Mouse (Mus musculus) small intestine, adult 2 months (tissue): ENCODE measurements around the gene Pank4. TPM values are rescaled to one million over a fixed set of nuclear protein-coding genes. Genes with fewer than 3 reads are reported as not detected.

ENCODE experiments used
- H3K27ac ChIP-seq: fragments of 200-500 bp; 2 replicates; pipeline ENCODE4 v1.5.1; 2012; ENCODE audit warnings: low read depth, low read length, control low read depth, inconsistent platforms; ENCODE audit not compliant: insufficient read depth
- H3K27me3 ChIP-seq: fragments of 200-500 bp; 2 replicates; pipeline ENCODE4 v1.6.1; 2012; ENCODE audit warnings: mild to moderate bottlenecking, moderate library complexity, low read length, inconsistent platforms; ENCODE audit not compliant: control insufficient read depth, insufficient read depth
- H3K36me3 ChIP-seq: fragments of 200-500 bp; 2 replicates; pipeline ENCODE4 v1.6.1; 2012; ENCODE audit warnings: mild to moderate bottlenecking, low read length, control low read depth, inconsistent platforms; ENCODE audit not compliant: control insufficient read depth, insufficient read depth
- H3K4me1 ChIP-seq: fragments of 200-500 bp; 2 replicates; pipeline ENCODE4 v1.6.1; 2012; ENCODE audit warnings: low read length, inconsistent platforms, mixed read lengths; ENCODE audit not compliant: control insufficient read depth, insufficient read depth, insufficient read length
- H3K4me3 ChIP-seq: fragments of 200-500 bp; 2 replicates; pipeline ENCODE4 v1.5.1; 2012; ENCODE audit warnings: low read depth, mild to moderate bottlenecking, control low read depth, inconsistent platforms, low read length, moderate library complexity
- CTCF ChIP-seq: fragments of 200-500 bp; IDR thresholded peaks from 2 replicates; pipeline ENCODE4 v1.5.1; 2012; ENCODE audit warnings: low read depth, mild to moderate bottlenecking, control low read depth, inconsistent platforms, low read length, moderate library complexity, mixed read lengths; ENCODE audit not compliant: insufficient replicate concordance, insufficient read length; ENCODE audit errors: extremely low read depth
- POLR2A ChIP-seq: fragments of 200-500 bp; IDR thresholded peaks from 2 replicates; pipeline ENCODE4 v1.6.1; 2012; ENCODE audit warnings: low read depth, mild to moderate bottlenecking, control low read depth, inconsistent platforms, low read length, moderate library complexity
- WGBS: fragments of 180-500 bp; shearing (Covaris S2); methylation state at CpG from one replicate; pipeline ENCODE4 v1.1.7; 2018; 5-methylcytosine and 5-hydroxymethylcytosine counted together
- polyA plus RNA-seq: library from polyadenylated mRNA; depleted of rRNA; stranded (reverse); fragments of >200 nt; gene quantifications from 2 replicates; pipeline ENCODE4 v1.2.3, GENCODE M21; 2012

Gene Pank4
- polyA plus RNA-seq, 1 experiment = 36.1 TPM

GRCm38 (mm10) chr4:154926969-154927898 is 36.7 kb upstream of the Pank4 start:
- peak overlapping the region; percentile 97 for H3K27ac ChIP-seq
- TF ChIP-seq CTCF = no peak
- TF ChIP-seq POLR2A = no peak
- 12% methylated on average over 9 of the region's 9 CpGs for WGBS
- peak overlapping the region; percentile 84 for H3K4me3 ChIP-seq
- H3K36me3 ChIP-seq = peaks cover 36% of the 10 kb centered on the region
- no peaks in the 10 kb centered on the region for H3K27me3 ChIP-seq
- peaks cover 34% of the 10 kb centered on the region for H3K4me1 ChIP-seq

GRCm38 (mm10) chr4:154927899-154928337 is 36.0 kb upstream of the Pank4 start:
- H3K27ac ChIP-seq = peak overlapping the region; percentile 97
- WGBS = 3% methylated on average over 5 of the region's 5 CpGs

GRCm38 (mm10) chr4:154928395-154929087 is 35.4 kb upstream of the Pank4 start, which contains the start of gene Tnfrsf14:
TSS of gene Tnfrsf14 (minus strand) at chr4:154928563.
- H3K4me3 ChIP-seq = peak within 1 kb of the TSS; percentile 84
- H3K27me3 ChIP-seq = no peaks in the 10 kb centered on the region
- TF ChIP-seq POLR2A (no peak), CTCF (no peak)
- WGBS = 16% methylated on average over 12 of the region's 12 CpGs
- peak within 1 kb of the TSS; percentile 97 for H3K27ac ChIP-seq
- H3K36me3 ChIP-seq = peaks cover 23% of the 10 kb centered on the region
- peaks cover 37% of the 10 kb centered on the region for H3K4me1 ChIP-seq

More at GRCm38 (mm10) chr4:154927899-154928337, 36.0 kb upstream of the Pank4 start:
- peak overlapping the region; percentile 84 for H3K4me3 ChIP-seq
- no peaks in the 10 kb centered on the region for H3K27me3 ChIP-seq
- H3K4me1 ChIP-seq = peaks cover 34% of the 10 kb centered on the region
- H3K36me3 ChIP-seq = peaks cover 29% of the 10 kb centered on the region
- TF ChIP-seq POLR2A (no peak; the same call in 1 of the 2 replicates), CTCF (no peak)

GRCm38 (mm10) chr4:154929088-154929660 is 34.7 kb upstream of the Pank4 start:
- TF ChIP-seq POLR2A (peak; percentile 37; the same call in 1 of the 2 replicates), CTCF (no peak)
- 27% methylated on average over 12 of the region's 12 CpGs for WGBS
- H3K27me3 ChIP-seq = no peaks in the 10 kb centered on the region
- H3K4me1 ChIP-seq = peaks cover 39% of the 10 kb centered on the region
- H3K4me3 ChIP-seq = no peak overlapping the region
- H3K27ac ChIP-seq = peak overlapping the region; percentile 97
- H3K36me3 ChIP-seq = peaks cover 17% of the 10 kb centered on the region

GRCm38 (mm10) chr4:154933306-154933907 is 30.5 kb upstream of the Pank4 start:
- WGBS = 49% methylated on average over 13 of the region's 13 CpGs
- Histone ChIP-seq H3K36me3 (no peaks in the 10 kb centered on the region), H3K27ac (no peak overlapping the region), H3K4me3 (no peak overlapping the region), H3K27me3 (no peaks in the 10 kb centered on the region), H3K4me1 (peaks cover 19% of the 10 kb centered on the region; the same call in 1 of the 2 replicates)
- TF ChIP-seq CTCF = no peak
- no peak for TF ChIP-seq POLR2A

- no peaks in the 10 kb centered on the region for H3K36me3 ChIP-seq
- H3K27ac ChIP-seq = no peak overlapping the region
- TF ChIP-seq CTCF (no peak), POLR2A (no peak)
- H3K27me3 ChIP-seq = no peaks in the 10 kb centered on the region
- 88% methylated on average over 2 of the region's 2 CpGs for WGBS
- H3K4me1 ChIP-seq = peaks cover 5% of the 10 kb centered on the region; the same call in 1 of the 2 replicates
- no peak overlapping the region for H3K4me3 ChIP-seq
These were observed 29.1 kb upstream of the Pank4 start for GRCm38 (mm10) chr4:154934800-154935199.

GRCm38 (mm10) chr4:154935788-154936187 is 28.1 kb upstream of the Pank4 start:
- H3K4me1 ChIP-seq = peaks cover 5% of the 10 kb centered on the region; the same call in 1 of the 2 replicates
- no peaks in the 10 kb centered on the region for H3K36me3 ChIP-seq
- H3K27me3 ChIP-seq = no peaks in the 10 kb centered on the region
- no peak for TF ChIP-seq POLR2A
- no peak for TF ChIP-seq CTCF
- H3K27ac ChIP-seq = peak overlapping the region; percentile 16; the same call in 1 of the 2 replicates
- WGBS = 89% methylated on average over 7 of the region's 7 CpGs
- H3K4me3 ChIP-seq = no peak overlapping the region
